Mouse (Mus musculus): ENCODE data around the gene Zfp507.

GRCm38 (mm10) chr7:35759602-35760001, 43.2 kb downstream of the Zfp507 start:
- TF ChIP-seq GATA1 (IDR thresholded peaks at IDR 0.05; ENCODE audit: borderline replicate concordance, low read length) (no peak), FLI1 (IDR thresholded peaks at IDR 0.05; ENCODE audit: low read length) (no peak)

All from megakaryocyte, embryonic 14.5 days (primary cell).